15 mouse cellular contexts compared by ENCODE assay signal in genomic region chr19:46834301-46834700, GRCm38 (mm10).
DNase-seq lines count a peak whose midpoint lies in the region.
"Had no signal": no experiment of that assay in that cellular context is flagged by ENCODE, and none has a peak within 500 bp of the region (broad histone marks: within the 10 kb centered on the region; RNA-seq: fewer than 3 reads in every experiment).

No protein-coding gene starts in this region.

- intact Hi-C loops in left cerebral cortex, postnatal 36 days (cut with DNase I): no loop called here

- peak; percentile 70 for DNase-seq in right cerebral cortex, adult 18-20 months
- no peak for DNase-seq in right cerebral cortex, postnatal 4 days
- DNase-seq in frontal cortex, postnatal 14 days (ENCODE audit: low spot score in 2 of 2): peak; percentile 32 to 42
- DNase-seq in left cerebral cortex, postnatal 36 days (ENCODE audit: low spot score in 2 of 2): peak; percentile 22 to 39
- peak; percentile 62 for DNase-seq in telencephalon, adult 2 months (ENCODE audit: low read depth, low spot score)
- DNase-seq in heart, postnatal 4 days: no peak
- DNase-seq in adrenal gland, postnatal 36 days: no peak
- DNase-seq in heart, adult 9 months (ENCODE audit: low spot score in 2 of 2): no peak
- DNase-seq: cerebellum, adult 18-20 months; cerebellum, postnatal 14 days; forebrain, postnatal 0 days; kidney, adult 9 months; kidney, postnatal 14 days; thymus, adult 2 months; thymus, postnatal 4 days had no signal

Comparison
In these comparisons a context has a peak if more than half of its experiments do, and no peak if none do; other contexts are left out.
1. DNase-seq: peak in right cerebral cortex, adult 18-20 months (single experiment), frontal cortex, postnatal 14 days (2 of 2), left cerebral cortex, postnatal 36 days (2 of 2) and telencephalon, adult 2 months (single experiment); none in right cerebral cortex, postnatal 4 days (single experiment), heart, postnatal 4 days (single experiment), adrenal gland, postnatal 36 days (0 of 2) and heart, adult 9 months (0 of 2).